Mouse (Mus musculus): Measurements from ENCODE around the gene Fgfr2. TPM values are rescaled to one million over a fixed set of nuclear protein-coding genes. Genes with fewer than 3 reads are reported as not detected.

The Fgfr2 gene
- total RNA-seq, 2 experiments from 2014 or later: 2.1 to 3.9 TPM

- no peak for DNase-seq
- intact Hi-C loops (cut with DNase I): no loop called here
Measured at GRCm38 (mm10) chr7:130288719-130289427, 2834.3 kb downstream of the Fgfr2 start.

- DNase-seq: peak in 1 of 2 experiments; percentile 30
- intact Hi-C loops (cut with DNase I): no loop called here
Measured at GRCm38 (mm10) chr7:130288248-130288647, 2834.9 kb downstream of the Fgfr2 start.

GRCm38 (mm10) chr7:130278738-130279705 lies 2844.1 kb downstream of the Fgfr2 start:
- DNase-seq: peak; percentile 25 to 69
- intact Hi-C loops (cut with DNase I): no loop called here

- intact Hi-C loops (cut with DNase I): no loop called here
- no peak for DNase-seq
Measured at GRCm38 (mm10) chr7:130278000-130278737, 2845.0 kb downstream of the Fgfr2 start.

- intact Hi-C loops (cut with DNase I): loop anchor here (1.0 to 5.0 kb wide), 3 partner anchors 109 to 624 kb away; no protein-coding TSS in a partner anchor
- DNase-seq: peak; percentile 82 to 90
Measured at GRCm38 (mm10) chr7:130273265-130273664, 2849.9 kb downstream of the Fgfr2 start.

GRCm38 (mm10) chr7:130270807-130271206 lies 2852.3 kb downstream of the Fgfr2 start:
- intact Hi-C loops (cut with DNase I): loop anchor here (5.0 kb wide), 2 partner anchors 111 to 206 kb away; no protein-coding TSS in a partner anchor
- no peak for DNase-seq

- no peak for DNase-seq
- intact Hi-C loops (cut with DNase I): no loop called here
Measured at GRCm38 (mm10) chr7:130269124-130269867, 2853.9 kb downstream of the Fgfr2 start.

- intact Hi-C loops (cut with DNase I): no loop called here
- no peak for DNase-seq
Measured at GRCm38 (mm10) chr7:130267099-130267498, 2856.1 kb downstream of the Fgfr2 start.

- peak; percentile 89 to 90 for DNase-seq
- intact Hi-C loops (cut with DNase I): no loop called here
Measured at GRCm38 (mm10) chr7:130266166-130266490, 2857.0 kb downstream of the Fgfr2 start.

GRCm38 (mm10) chr7:130265319-130266165 lies 2857.6 kb downstream of the Fgfr2 start:
- intact Hi-C loops (cut with DNase I): no loop called here
- DNase-seq: peak; percentile 19 to 32

GRCm38 (mm10) chr7:130264616-130265318 lies 2858.4 kb downstream of the Fgfr2 start:
- intact Hi-C loops (cut with DNase I): no loop called here
- DNase-seq: peak; percentile 56 to 61

GRCm38 (mm10) chr7:130263799-130264351 lies 2859.3 kb downstream of the Fgfr2 start:
- intact Hi-C loops (cut with DNase I): no loop called here
- no peak for DNase-seq

GRCm38 (mm10) chr7:130263233-130263594 lies 2859.9 kb downstream of the Fgfr2 start:
- intact Hi-C loops (cut with DNase I): no loop called here

GRCm38 (mm10) chr7:130262528-130263232 lies 2860.5 kb downstream of the Fgfr2 start:
- intact Hi-C loops (cut with DNase I): no loop called here

More at GRCm38 (mm10) chr7:130263233-130263594, 2859.9 kb downstream of the Fgfr2 start:
- no peak for DNase-seq

GRCm38 (mm10) chr7:130261684-130262527 lies 2861.2 kb downstream of the Fgfr2 start:
- no peak for DNase-seq

More at GRCm38 (mm10) chr7:130262528-130263232, 2860.5 kb downstream of the Fgfr2 start:
- no peak for DNase-seq

GRCm38 (mm10) chr7:130260905-130261683 lies 2862.1 kb downstream of the Fgfr2 start:
- no peak for DNase-seq
- intact Hi-C loops (cut with DNase I): no loop called here

More at GRCm38 (mm10) chr7:130261684-130262527, 2861.2 kb downstream of the Fgfr2 start:
- intact Hi-C loops (cut with DNase I): no loop called here

All from heart, postnatal 14 days (tissue).